Mouse (Mus musculus): ENCODE measurements at regions not wholly inside any gene's neighbourhood (a gene's known extent, or its start where the extent isn't known, plus 50 kb on each side); places are given as distances from the start of the nearest gene placed in this dataset.
"Not testable (repeated sequence)": the region's sequence is repeated elsewhere in the genome, so short reads cannot be mapped to it uniquely, and the experiment has no call there.

GRCm38 (mm10) chrX:103250961-103251360, 64.5 kb upstream of the Nap1l2 start:
- in situ Hi-C loops (cut with MboI, MseI): no loop called here

DNA sequence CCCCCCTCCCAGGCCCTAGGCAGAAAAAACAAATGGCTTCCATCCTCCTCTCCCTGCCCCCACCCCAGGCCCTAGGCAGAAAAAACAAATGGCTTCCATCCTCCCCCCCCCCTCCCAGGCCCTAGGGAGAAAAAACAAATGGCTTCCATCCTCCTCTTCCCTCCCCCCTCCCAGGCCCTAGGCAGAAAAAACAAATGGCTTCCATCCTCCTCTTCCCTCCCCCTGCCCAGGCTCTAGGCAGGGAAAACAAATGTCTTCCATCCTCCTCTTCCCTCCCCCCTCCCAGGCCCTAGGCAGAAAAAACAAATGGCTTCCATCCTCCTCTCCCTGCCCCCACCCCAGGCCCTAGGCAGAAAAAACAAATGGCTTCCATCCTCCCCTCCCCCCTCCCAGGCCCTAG, 65.0 kb upstream of the Nap1l2 start:
- in situ Hi-C loops (cut with MboI, MseI): not testable (repeated sequence)

DNA sequence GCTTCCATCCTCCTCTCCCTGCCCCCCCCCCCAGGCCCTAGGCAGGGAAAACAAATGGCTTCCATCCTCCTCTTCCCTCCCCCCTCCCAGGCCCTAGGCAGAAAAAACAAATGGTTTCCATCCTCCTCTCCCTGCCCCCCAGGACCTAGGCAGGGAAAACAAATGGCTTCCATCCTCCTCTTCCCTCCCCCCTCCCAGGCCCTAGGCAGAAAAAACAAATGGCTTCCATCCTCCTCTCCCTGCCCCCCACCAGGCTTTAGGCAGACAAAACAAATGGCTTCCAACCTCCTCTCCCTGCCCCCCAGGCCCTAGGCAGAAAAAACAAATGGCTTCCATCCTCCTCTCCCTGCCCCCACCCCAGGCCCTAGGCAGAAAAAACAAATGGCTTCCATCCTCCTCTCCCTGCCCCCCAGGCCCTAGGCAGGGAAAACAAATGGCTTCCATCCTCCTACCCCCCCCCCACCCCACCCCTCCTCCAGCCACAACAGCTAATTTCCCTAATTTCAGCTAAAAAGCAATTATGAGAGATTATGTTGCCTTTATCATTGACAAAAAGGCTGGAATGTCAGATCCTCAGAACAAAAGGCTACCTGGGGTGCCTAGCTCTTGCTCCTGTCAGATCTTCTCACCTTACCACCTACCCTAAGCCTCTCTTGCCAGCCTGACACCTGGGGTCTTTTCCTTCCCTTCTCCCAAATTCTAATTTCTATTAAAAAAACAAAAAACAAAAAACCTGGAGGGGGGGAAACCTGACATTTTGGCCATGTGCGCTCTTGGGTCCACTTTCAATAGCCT, 65.8 kb upstream of the Nap1l2 start:
- in situ Hi-C loops (cut with MboI, MseI): not testable (repeated sequence)

- in situ Hi-C loops (cut with MboI, MseI): no loop called here
Observed at GRCm38 (mm10) chrX:103252881-103253280, 66.4 kb upstream of the Nap1l2 start.

DNA sequence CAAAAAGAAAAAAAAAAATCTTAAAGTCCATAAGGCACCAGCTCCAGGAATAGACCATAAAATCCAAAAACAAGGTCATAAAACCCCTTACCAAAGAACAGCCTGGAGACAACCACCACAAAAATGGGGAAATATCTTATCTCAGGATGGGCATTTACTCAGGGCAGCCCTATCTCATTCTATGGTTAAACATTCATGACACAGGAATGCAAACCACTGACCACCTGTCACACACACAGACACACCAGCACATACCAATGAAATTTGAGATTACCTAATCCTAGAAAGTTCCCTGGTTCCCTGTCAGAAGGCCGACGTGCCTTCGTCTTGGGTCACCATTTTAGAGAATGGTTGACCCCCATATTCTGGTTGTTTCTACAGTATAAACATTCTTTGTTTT, 66.3 kb upstream of the Cdx4 start:
- in situ Hi-C loops (cut with MboI, MseI): no loop called here

GRCm38 (mm10) chrX:103259882-103260281, 61.3 kb upstream of the Cdx4 start:
- in situ Hi-C loops (cut with MboI, MseI): loop anchor here (5.0 kb wide), 2 partner anchors 112 to 182 kb away; no protein-coding TSS in a partner anchor
